Mouse (Mus musculus) heart, embryonic 14.5 days (tissue): ENCODE measurements around the gene Tstd1. TPM values are rescaled to one million over a fixed set of nuclear protein-coding genes. Genes with fewer than 3 reads are reported as not detected.
A peak's percentile ranks its signal among the peaks of the same experiment; 100 is the strongest.

Experiments used
- ATAC-seq: fragments of 200-750 bp; cut with Nextera tagmentation; 2 replicates; pipeline ENCODE4 v1.8.0; 2017; ENCODE audit warnings: low read depth, moderate TSS enrichment; ENCODE audit not compliant: insufficient number of reproducible peaks, insufficient read depth, low FRiP score
- H3K27ac ChIP-seq, 2 experiments: fragments of 200-500 bp in 1 of 2; fragments of 300-500 bp in 1 of 2; sonication (generic) in 1 of 2; replicated peaks in 1 of 2; 2 replicates each; pipeline ENCODE4 v1.5.1; 2012 to 2014; ENCODE audit warnings: low read depth in 2 of 2, low read length in 2 of 2, control low read depth in 1 of 2, mild to moderate bottlenecking in 1 of 2, mixed read lengths in 1 of 2; ENCODE audit not compliant: control insufficient read depth in 1 of 2, insufficient read depth in 1 of 2
- H3K27me3 ChIP-seq: fragments of 300-500 bp; sonication (generic); 2 replicates; pipeline ENCODE4 v1.6.1; 2014; ENCODE audit warnings: mild to moderate bottlenecking, low read length, control low read depth; ENCODE audit not compliant: control insufficient read depth, insufficient read depth
- H3K36me3 ChIP-seq: fragments of 300-500 bp; sonication (generic); 2 replicates; pipeline ENCODE4 v1.6.1; 2014; ENCODE audit warnings: mild to moderate bottlenecking, control low read depth, low read length, mixed read lengths; ENCODE audit not compliant: control insufficient read depth, insufficient read depth
- H3K4me1 ChIP-seq, 2 experiments: fragments of 200-500 bp in 1 of 2; fragments of 300-500 bp in 1 of 2; sonication (generic) in 1 of 2; 2 replicates each; pipeline ENCODE4 v1.6.1; 2012 to 2014; ENCODE audit warnings: low read length in 2 of 2, control low read depth in 1 of 2, mixed read lengths in 1 of 2; ENCODE audit not compliant: control insufficient read depth in 2 of 2, insufficient read depth in 2 of 2
- H3K4me2 ChIP-seq: fragments of 300-500 bp; sonication (generic); 2 replicates; pipeline ENCODE4 v1.6.1; 2014; ENCODE audit warnings: mild to moderate bottlenecking, low read length
- H3K4me3 ChIP-seq, 2 experiments: fragments of 200-500 bp in 1 of 2; fragments of 300-500 bp in 1 of 2; sonication (generic) in 1 of 2; 2 replicates each; pipeline ENCODE4 v1.5.1; 2012 to 2014; ENCODE audit warnings: low read length in 2 of 2, mild to moderate bottlenecking in 2 of 2, control low read depth in 1 of 2, low read depth in 1 of 2, moderate library complexity in 1 of 2; ENCODE audit not compliant: control insufficient read depth in 1 of 2, insufficient read depth in 1 of 2
- H3K9ac ChIP-seq: fragments of 300-500 bp; sonication (generic); 2 replicates; pipeline ENCODE4 v1.6.1; 2014; ENCODE audit warnings: mild to moderate bottlenecking, low read length
- H3K9me3 ChIP-seq: fragments of 300-500 bp; sonication (generic); 2 replicates; pipeline ENCODE4 v1.6.1; 2016; ENCODE audit warnings: low read length, control low read depth; ENCODE audit not compliant: control insufficient read depth
- WGBS: fragments of 180-500 bp; shearing (Covaris S2); extraction: QIAGEN DNeasy Blood & Tissue Kit; methylation state at CpG from one replicate; pipeline ENCODE4 v1.1.7; 2014; 5-methylcytosine and 5-hydroxymethylcytosine counted together
- polyA plus RNA-seq: library from polyadenylated mRNA; unstranded; fragments of >200 nt; fragmentation: Nextera tagmentation; extraction: Ambion mirVana; gene quantifications from 2 replicates; pipeline ENCODE4 v1.2.1, GENCODE M21; 2014

Gene Tstd1
- polyA plus RNA-seq, 1 experiment from 2014 or later: 1.5 TPM

DNA sequence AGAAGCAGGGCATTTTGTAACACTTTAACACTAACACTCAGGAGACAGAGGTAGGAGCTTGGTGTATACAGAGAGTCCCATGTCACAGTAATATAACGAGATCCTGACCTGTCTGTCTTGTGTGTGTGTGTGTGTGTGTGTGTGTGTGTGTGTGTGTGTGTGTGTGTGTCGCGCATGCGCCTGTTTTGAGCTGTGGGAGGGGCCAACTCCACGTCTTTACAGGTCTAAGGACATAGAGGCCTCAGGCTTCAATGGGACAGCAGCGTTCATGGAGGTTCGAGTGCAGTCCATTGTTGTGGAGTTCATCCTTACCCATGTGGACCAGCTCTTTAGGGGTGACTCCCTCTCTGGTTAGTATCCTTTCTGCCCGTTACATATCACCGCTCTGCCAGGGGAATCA lies 15.7 kb upstream of the Tstd1 start:
- WGBS: 87% methylated on average over 9 of the region's 9 CpGs
- Histone ChIP-seq H3K4me1 (no peaks in the 10 kb centered on the region), H3K27ac (no peak overlapping the region), H3K9ac (no peak overlapping the region), H3K9me3 (no peaks in the 10 kb centered on the region), H3K4me2 (no peak overlapping the region), H3K4me3 (no peak overlapping the region), H3K36me3 (no peaks in the 10 kb centered on the region), H3K27me3 (no peaks in the 10 kb centered on the region)
- no peak for ATAC-seq

- no peak overlapping the region for H3K9ac ChIP-seq
- no peaks in the 10 kb centered on the region for H3K27me3 ChIP-seq
- ATAC-seq: no peak
- H3K9me3 ChIP-seq: no peaks in the 10 kb centered on the region
- H3K4me3 ChIP-seq: no peak overlapping the region
- 70% methylated on average over 5 of the region's 5 CpGs for WGBS
- no peaks in the 10 kb centered on the region for H3K4me1 ChIP-seq
- no peak overlapping the region for H3K4me2 ChIP-seq
- H3K36me3 ChIP-seq: no peaks in the 10 kb centered on the region
- no peak overlapping the region for H3K27ac ChIP-seq
Measured at GRCm38 (mm10) chr1:171407263-171407662, 11.4 kb upstream of the Tstd1 start.

GRCm38 (mm10) chr1:171410231-171410630 lies 8.4 kb upstream of the Tstd1 start:
- peaks cover 2 to 7% of the 10 kb centered on the region in 2 experiments; a peak in 3 of 4 replicates for H3K4me1 ChIP-seq
- ATAC-seq: no peak
- no peak overlapping the region for H3K9ac ChIP-seq
- 87% methylated on average over 1 of the region's 1 CpGs for WGBS
- no peak overlapping the region for H3K27ac ChIP-seq
- no peaks in the 10 kb centered on the region for H3K27me3 ChIP-seq
- H3K4me2 ChIP-seq: no peak overlapping the region
- H3K9me3 ChIP-seq: no peaks in the 10 kb centered on the region
- no peak overlapping the region for H3K4me3 ChIP-seq
- H3K36me3 ChIP-seq: peaks cover 10% of the 10 kb centered on the region

- Histone ChIP-seq H3K36me3 (peaks cover 17% of the 10 kb centered on the region), H3K4me2 (peak within 1 kb of the TSS; percentile 60), H3K27me3 (no peaks in the 10 kb centered on the region), H3K4me1 (peaks cover 2 to 7% of the 10 kb centered on the region in 2 experiments; a peak in 3 of 4 replicates), H3K9ac (peak within 1 kb of the TSS; percentile 97), H3K9me3 (no peaks in the 10 kb centered on the region), H3K4me3 (peak within 1 kb of the TSS; percentile 87 to 97), H3K27ac (peak within 1 kb of the TSS; percentile 90 to 93)
- ATAC-seq: peak; percentile 93
- WGBS: under 1% methylated on average over 36 of the region's 36 CpGs
Measured at GRCm38 (mm10) chr1:171410947-171411484, 7.7 kb upstream of the Tstd1 start, which contains the start of gene Usf1. Usf1 (plus strand) TSS chr1:171411313.

- peak overlapping the region; percentile 87 to 97 for H3K4me3 ChIP-seq
- peaks cover 2 to 7% of the 10 kb centered on the region in 2 experiments; a peak in 3 of 4 replicates for H3K4me1 ChIP-seq
- H3K27ac ChIP-seq: peak overlapping the region; percentile 82 to 90
- peak overlapping the region; percentile 60 for H3K4me2 ChIP-seq
- no peaks in the 10 kb centered on the region for H3K9me3 ChIP-seq
- peak; percentile 62 for ATAC-seq
- peak overlapping the region; percentile 97 for H3K9ac ChIP-seq
- peaks cover 22% of the 10 kb centered on the region for H3K36me3 ChIP-seq
- no peaks in the 10 kb centered on the region for H3K27me3 ChIP-seq
- under 1% methylated on average over 37 of the region's 39 CpGs for WGBS
Measured at GRCm38 (mm10) chr1:171411492-171411941, 7.2 kb upstream of the Tstd1 start.

DNA sequence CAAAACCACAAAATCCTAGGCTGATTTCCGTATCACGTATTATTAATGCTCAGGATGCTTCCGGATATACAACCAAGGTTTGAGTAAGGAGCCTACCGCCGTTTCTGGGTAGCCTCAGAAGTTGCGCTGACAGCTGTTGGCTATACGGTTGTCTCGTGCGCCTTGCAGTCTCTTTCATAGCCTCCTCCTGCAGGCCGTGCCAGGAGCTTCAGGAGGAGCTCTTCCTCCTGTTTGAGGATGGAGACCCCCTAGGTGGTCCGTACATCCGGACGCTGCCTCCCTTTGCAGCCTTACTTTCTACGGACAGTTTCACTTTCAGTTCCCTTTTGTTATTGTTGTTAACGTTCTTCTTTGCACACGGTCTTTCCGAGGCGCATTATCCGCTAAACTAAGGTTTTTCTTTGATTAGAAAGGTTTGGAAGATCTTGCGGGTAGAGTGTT lies 6.7 kb upstream of the Tstd1 start:
- peaks cover 2 to 7% of the 10 kb centered on the region in 2 experiments; a peak in 3 of 4 replicates for H3K4me1 ChIP-seq
- H3K9me3 ChIP-seq: no peaks in the 10 kb centered on the region
- H3K4me2 ChIP-seq: peak overlapping the region; percentile 60
- H3K36me3 ChIP-seq: peaks cover 27% of the 10 kb centered on the region
- H3K9ac ChIP-seq: peak overlapping the region; percentile 97
- ATAC-seq: no peak
- no peaks in the 10 kb centered on the region for H3K27me3 ChIP-seq
- peak overlapping the region; percentile 82 to 90 for H3K27ac ChIP-seq
- WGBS: 3% methylated on average over 20 of the region's 20 CpGs
- H3K4me3 ChIP-seq: peak overlapping the region; percentile 87 to 97

- peak overlapping the region; percentile 97 for H3K9ac ChIP-seq
- no peak for ATAC-seq
- 50% methylated on average over 3 of the region's 3 CpGs for WGBS
Measured at GRCm38 (mm10) chr1:171412446-171412845, 6.2 kb upstream of the Tstd1 start.

More at GRCm38 (mm10) chr1:171412446-171412845, 6.2 kb upstream of the Tstd1 start:
- peak overlapping the region; percentile 82 to 90 for H3K27ac ChIP-seq
- H3K27me3 ChIP-seq: no peaks in the 10 kb centered on the region
- peaks cover 32% of the 10 kb centered on the region for H3K36me3 ChIP-seq
- H3K9me3 ChIP-seq: no peaks in the 10 kb centered on the region
- H3K4me3 ChIP-seq: peak overlapping the region; percentile 87 to 97
- peaks cover 2 to 7% of the 10 kb centered on the region in 2 experiments; a peak in 3 of 4 replicates for H3K4me1 ChIP-seq
- peak overlapping the region; percentile 60 for H3K4me2 ChIP-seq
